Mouse (Mus musculus): Measurements from ENCODE around the gene Gpc6.

GRCm38 (mm10) chr14:117239694-117240427, 314.7 kb downstream of the Gpc6 start:
- TF ChIP-seq CTCF (IDR thresholded peaks at IDR 0.05; ENCODE audit: low read depth) (no peak), EP300 (optimal IDR thresholded peaks at IDR 0.05) (no peak)

Measured in stomach, postnatal 0 days (tissue).